Mouse (Mus musculus) naive thymus-derived CD4-positive, alpha-beta T cell, adult 2 months (primary cell): ENCODE results near the gene Gm4724.
"Not testable (repeated sequence)": the region's sequence is repeated elsewhere in the genome, so short reads cannot be mapped to it uniquely, and the experiment has no call there.

ENCODE experiments used
- DNase-seq: peaks from one replicate; pipeline ENCODE4 v3.0.0-alpha.2; 2011; ENCODE audit warnings: low read depth

Gene Gm4724

GRCm38 (mm10) chr2:175435707-175436106 is at the start of gene Gm4724:
Gm4724 (minus strand) TSS chr2:175435807.
- not testable (repeated sequence) for DNase-seq

DNA sequence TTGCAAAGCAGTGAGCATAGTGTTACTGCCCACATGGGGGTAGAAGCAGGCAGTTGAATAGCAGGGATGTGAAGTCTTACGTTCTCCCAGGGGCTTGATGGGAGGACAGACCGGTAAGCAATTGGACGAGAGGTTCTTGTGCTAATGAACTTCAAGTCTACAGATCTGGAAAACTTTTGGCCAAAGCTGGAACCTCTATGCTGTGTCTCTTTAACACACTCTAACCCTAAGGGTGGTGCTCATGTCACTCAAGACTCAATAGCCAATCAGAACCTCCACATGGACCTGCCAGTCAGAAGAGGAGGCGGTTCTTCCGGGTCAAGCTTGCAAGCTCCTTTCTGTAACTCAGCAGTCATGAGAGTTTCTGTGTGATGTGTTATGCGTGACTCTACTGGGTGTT is 34.1 kb upstream of the Gm4724 start, which contains the start of gene Zfp965:
Gene Zfp965, plus strand, starts transcription at position 301 of the 400 bp plus-strand sequence.
- not testable (repeated sequence) for DNase-seq
